Mouse (Mus musculus): ENCODE results near the gene Cmtm2a.
A peak's percentile ranks its signal among the peaks of the same experiment; 100 is the strongest.
"Not testable (repeated sequence)": the region's sequence is repeated elsewhere in the genome, so short reads cannot be mapped to it uniquely, and the experiment has no call there.

Gene Cmtm2a

GRCm38 (mm10) chr8:104293081-104293480 lies at the start of gene Cmtm2a:
Cmtm2a (minus strand) TSS chr8:104293181.
- DNase-seq, result not testable (repeated sequence)

DNA sequence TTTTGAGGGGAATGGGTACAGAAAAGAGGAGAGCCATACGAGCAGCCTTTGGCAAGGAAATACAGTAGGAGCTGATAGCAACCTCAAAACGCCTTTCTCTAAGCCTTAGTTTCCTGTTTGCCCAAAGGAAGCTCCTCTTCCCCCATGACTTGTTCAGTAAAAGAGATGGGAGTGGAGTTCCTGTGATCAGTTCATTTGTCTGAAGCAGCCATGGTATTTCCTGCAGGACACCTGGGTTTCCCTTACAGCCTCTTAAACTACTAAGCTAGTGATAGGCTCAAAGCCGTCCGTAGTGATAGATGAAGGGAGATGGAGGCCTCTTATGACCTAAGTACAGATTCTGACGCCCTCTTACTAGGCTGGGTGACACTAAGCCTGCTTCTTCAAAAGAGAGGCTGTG lies 49.4 kb upstream of the Cmtm2a start:
- no peak for DNase-seq

DNA sequence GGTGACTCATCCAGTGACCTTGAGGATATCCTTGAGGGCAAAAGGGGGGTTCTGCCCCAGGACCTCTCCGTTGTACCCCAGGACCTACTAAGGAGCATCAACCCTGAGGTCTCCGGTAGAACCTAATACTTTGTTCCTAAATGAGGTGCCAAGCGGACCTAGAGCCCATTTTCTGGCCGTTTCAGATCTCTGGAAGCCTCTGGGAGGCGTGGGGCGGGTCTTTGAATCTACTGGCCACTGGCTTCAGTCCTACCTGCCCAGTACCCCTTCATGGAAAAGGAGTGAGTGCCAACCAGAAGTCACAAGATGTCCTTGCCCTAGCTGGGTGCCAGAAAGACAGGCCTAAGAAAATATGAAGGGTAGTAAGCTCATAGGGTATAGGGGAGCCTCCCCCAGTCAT lies 48.7 kb upstream of the Cmtm2a start:
- no peak for DNase-seq

DNA sequence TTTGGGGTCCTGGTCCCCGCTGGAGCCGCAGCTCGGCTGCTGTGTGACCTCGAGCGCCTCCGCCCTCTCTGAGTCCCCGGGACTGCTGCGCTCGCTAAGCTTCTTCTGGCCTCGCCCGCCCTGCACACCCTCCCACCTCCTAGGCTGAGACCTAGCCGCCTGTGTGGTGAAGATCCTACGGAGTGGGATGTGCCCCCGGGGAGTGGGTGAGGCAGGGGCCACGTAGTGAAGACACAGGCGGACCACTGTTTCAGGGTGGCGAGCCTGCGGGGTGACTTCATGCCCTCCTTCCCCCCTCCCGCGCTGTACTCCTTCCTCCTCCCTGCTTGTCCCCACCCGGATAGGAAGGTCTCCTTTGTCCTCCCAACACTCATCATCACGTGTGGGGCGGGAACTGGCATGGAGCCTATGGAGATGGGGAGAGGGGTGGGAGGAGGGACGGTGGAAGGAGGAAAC lies 48.2 kb upstream of the Cmtm2a start:
- peak; percentile 78 to 85 for DNase-seq

GRCm38 (mm10) chr8:104340233-104341105 lies 47.5 kb upstream of the Cmtm2a start:
- peak; percentile 80 to 84 for DNase-seq

- no peak for DNase-seq
Measured at GRCm38 (mm10) chr8:104339983-104340232, 46.9 kb upstream of the Cmtm2a start.

GRCm38 (mm10) chr8:104339229-104339982 lies 46.4 kb upstream of the Cmtm2a start, which contains the start of gene Cmtm3:
Cmtm3 (plus strand) TSS chr8:104339410.
- DNase-seq, result peak in 1 of 2 experiments; percentile 25

GRCm38 (mm10) chr8:104337890-104338289 lies 44.9 kb upstream of the Cmtm2a start:
- DNase-seq, result no peak

DNA sequence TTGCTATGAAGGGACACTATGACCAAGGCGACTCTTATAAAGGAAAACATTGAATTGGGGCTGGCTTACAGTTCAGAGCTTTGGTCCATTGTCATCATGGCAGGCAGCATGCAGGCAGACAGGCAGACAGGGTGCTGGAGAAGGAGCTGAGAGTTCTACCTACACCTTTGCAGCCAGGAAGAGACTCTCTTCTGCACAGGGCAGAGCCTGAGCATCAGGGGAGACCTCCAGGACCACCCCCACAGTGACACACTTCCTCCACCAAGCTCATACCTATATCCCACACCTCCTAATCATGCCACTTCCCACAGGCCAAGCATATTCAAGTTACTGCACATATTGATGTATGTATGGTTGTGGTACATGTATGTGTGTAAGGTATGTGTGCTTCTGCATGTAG lies 43.8 kb upstream of the Cmtm2a start:
- DNase-seq, result no peak

DNA sequence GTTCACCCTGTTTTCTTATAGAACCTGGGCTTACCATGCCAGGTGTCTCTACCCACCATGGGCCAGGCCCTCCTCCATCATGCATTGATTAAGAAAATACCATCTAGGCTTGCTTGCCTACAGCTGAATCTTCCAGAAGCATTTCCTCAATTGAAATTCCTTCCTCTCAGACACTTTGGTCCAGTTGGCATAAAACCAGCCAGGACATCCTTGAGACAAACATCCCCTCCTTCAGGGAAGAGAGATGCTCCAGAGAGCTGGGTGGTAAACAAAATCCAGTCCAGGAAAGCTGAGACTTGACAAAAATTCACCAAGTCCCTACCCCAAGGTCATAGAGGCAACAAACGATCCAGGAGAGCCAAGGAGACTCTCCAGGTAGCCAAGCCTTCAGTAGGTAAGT lies 41.2 kb upstream of the Cmtm2a start:
- peak in 1 of 2 experiments; percentile 62 for DNase-seq

GRCm38 (mm10) chr8:104333786-104334185 lies 40.8 kb upstream of the Cmtm2a start:
- DNase-seq, result no peak

- DNase-seq, result no peak
Measured at GRCm38 (mm10) chr8:104332665-104333631, 40.0 kb upstream of the Cmtm2a start.

DNA sequence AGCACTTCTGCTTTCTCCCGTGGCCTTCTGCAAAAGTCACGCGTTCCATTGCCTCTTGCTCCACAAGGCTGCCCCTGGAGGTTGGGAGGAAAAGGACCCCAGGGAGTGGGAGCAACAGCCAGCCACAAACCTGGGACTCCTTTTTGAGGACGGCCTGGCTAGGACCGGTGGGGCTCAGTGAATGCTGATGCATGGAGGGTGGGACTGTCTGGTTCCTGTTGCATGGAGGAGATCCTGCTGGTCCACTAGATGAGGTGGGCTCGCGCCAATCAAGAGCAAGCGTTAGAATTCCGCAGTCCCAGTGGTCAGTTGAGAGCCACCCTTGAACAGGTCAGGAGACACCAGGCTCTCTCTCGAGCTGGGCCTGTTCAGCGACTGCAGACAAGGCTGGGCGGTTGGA lies 28.9 kb upstream of the Cmtm2a start, which contains the start of gene Cmtm2b:
Cmtm2b (plus strand) TSS at position 301 of the 400 bp plus-strand sequence.
- DNase-seq, result not testable (repeated sequence)

DNA sequence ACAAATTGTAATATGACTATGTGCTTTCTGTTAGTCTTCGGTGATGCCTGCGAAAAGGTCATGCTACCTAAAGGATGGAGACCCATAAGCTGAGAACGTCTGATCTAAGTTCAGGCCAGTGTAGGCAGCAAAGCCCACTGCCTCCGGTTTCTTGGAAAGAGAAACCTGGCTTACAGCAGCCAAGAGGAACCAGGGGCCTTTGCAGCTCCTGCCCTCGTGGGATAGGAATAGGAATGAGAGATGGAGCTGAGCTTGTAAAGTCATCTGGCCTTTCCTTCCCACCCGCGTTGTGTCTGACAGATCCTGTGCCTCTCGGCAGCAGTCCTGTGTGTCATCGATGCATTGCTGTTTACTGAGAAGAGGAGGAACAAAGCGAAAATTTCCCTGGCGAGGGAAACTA lies 28.3 kb upstream of the Cmtm2a start, which contains the start of gene Gm11020:
Gm11020 (plus strand) TSS at position 301 of the 400 bp plus-strand sequence.
- not testable (repeated sequence) for DNase-seq

- peak in 1 of 2 experiments; percentile 34 for DNase-seq
Measured at GRCm38 (mm10) chr8:104313311-104313710, 20.3 kb upstream of the Cmtm2a start.

- DNase-seq, result not testable (repeated sequence)
Measured at GRCm38 (mm10) chr8:104312023-104312422, 19.0 kb upstream of the Cmtm2a start.

DNA sequence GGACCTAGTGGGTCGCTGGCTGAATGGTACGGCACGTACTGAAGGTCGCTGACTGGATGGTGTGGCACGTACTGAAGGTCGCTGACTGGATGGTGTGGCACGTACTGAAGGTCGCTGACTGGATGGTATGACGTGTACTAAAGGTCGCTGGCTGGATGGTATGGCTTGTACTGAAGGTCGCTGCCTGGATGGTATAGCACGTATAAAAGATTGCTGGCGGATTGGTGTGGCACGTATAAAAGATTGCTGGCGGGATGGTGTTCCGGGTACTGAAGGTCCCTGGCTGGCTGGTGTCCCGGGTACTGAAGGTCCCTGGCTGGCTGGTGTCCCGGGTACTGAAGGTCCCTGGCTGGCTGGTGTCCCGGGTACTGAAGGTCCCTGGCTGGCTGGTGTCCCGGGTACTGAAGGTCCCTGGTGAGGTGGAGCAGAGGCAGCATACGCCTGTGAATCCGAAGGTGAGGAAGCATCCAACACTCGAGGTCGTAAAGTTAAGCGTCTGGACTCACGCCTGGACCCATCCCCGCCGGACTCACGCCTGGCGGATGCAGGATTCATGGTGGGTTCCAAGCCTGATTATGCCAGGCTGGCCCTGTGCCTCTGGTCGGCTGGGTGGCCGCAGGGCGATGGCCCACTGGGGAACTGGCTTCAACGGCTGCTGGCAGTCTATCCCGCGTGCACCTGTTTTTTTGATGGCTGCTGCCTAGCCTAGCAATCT lies 16.6 kb upstream of the Cmtm2a start, which contains the start of the genes Gm45711 and Cmtm1:
Gm45711 (minus strand) TSS at position 641 of the 715 bp plus-strand sequence.
Cmtm1 (minus strand) TSS at position 705 of the 715 bp plus-strand sequence.
- not testable (repeated sequence) for DNase-seq

DNA sequence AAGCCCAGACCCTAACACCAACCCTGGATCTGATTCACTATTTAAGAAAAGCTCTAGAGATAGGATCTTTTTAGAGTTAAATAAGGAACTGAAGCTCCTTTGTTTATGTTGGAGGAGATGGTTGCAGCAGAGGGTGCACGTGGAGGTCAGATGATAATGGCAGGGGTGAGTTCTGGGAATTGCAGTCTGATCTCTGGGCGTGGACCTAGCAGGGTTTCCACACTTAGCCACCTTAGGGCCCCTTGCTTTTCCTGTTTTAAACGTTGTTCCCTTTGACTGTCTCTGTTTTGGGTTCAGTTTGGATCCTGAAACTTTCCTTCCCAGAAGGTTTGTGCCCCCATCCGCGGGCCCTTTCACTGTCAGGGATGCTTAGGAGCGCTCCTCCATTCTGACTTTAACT lies 15.4 kb upstream of the Cmtm2a start:
- DNase-seq, result not testable (repeated sequence)

GRCm38 (mm10) chr8:104304962-104305361 lies 12.0 kb upstream of the Cmtm2a start:
- DNase-seq, result no peak

- not testable (repeated sequence) for DNase-seq
Measured at GRCm38 (mm10) chr8:104302536-104302935, 9.6 kb upstream of the Cmtm2a start.

GRCm38 (mm10) chr8:104301577-104301976 lies 8.6 kb upstream of the Cmtm2a start:
- DNase-seq, result not testable (repeated sequence)
